Mouse (Mus musculus): ENCODE measurements around the gene Hlx. TPM values are rescaled to one million over a fixed set of nuclear protein-coding genes. Genes with fewer than 3 reads are reported as not detected.

The Hlx gene
- polyA plus RNA-seq, 1 experiment: 34.7 TPM

DNA sequence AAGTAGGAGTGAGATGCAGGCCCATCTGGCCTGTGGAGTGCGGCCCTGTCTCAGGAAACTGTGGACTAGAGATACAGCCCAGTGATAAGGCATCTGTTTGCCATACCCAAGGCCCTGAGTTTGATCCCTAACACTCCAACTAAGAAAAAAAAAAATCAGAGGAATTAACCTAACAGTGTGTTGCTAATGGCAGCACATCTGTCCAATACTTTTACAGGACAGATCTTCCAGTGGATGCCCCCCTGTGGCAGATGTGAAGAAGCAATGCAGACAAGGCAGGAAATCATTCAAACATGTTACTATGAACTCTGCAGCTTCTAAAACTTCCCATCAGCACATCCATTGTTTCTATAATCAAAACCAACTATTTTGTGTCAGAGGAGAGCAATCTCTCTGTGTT, 33.1 kb downstream of the Hlx start:
- H3K4me3 ChIP-seq (ENCODE audit: insufficient read depth, poor library complexity, severe bottlenecking): no peak overlapping the region
- no peaks in the 10 kb centered on the region for H3K36me3 ChIP-seq (ENCODE audit: control insufficient read depth, insufficient read depth)
- H3K27me3 ChIP-seq (ENCODE audit: control insufficient read depth, insufficient read depth, insufficient read length): no peaks in the 10 kb centered on the region
- H3K79me2 ChIP-seq (ENCODE audit: control insufficient read depth, insufficient read depth): no peaks in the 10 kb centered on the region
- H3K79me3 ChIP-seq (ENCODE audit: low read depth): no peaks in the 10 kb centered on the region
- no peak overlapping the region for H3ac ChIP-seq (ENCODE audit: control insufficient read depth, insufficient read length, low read depth)
- TF ChIP-seq MYOD1 (IDR thresholded peaks at IDR 0.05; ENCODE audit: control insufficient read depth, insufficient read length, low read depth) (no peak), FOSL1 (IDR thresholded peaks at IDR 0.05; ENCODE audit: insufficient read depth, low read length, poor library complexity, severe bottlenecking) (no peak)

DNA sequence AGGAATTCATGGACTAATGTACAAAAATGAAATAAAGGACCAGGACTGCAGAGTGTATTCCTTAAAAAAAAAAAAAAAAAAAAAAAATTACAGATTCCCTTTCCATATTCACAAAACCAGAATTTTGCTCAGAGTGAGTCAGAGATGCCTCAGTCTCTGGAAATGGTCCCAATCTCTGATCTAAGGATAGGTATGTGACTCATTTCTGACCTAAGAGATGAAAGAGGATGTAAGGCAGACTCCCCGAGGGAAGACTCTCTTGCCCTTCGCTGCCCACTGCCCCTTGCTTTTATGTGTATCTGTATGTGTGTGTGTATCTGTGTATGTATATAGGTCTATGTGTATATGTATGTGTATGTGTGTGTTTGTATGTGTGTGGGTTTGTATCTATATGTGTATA, 37.0 kb downstream of the Hlx start:
- Histone ChIP-seq H3K79me2 (ENCODE audit: control insufficient read depth, insufficient read depth) (no peaks in the 10 kb centered on the region), H3K27me3 (ENCODE audit: control insufficient read depth, insufficient read depth, insufficient read length) (no peaks in the 10 kb centered on the region), H3K79me3 (ENCODE audit: low read depth) (no peaks in the 10 kb centered on the region), H3K4me3 (ENCODE audit: insufficient read depth, poor library complexity, severe bottlenecking) (no peak overlapping the region), H3K36me3 (ENCODE audit: control insufficient read depth, insufficient read depth) (no peaks in the 10 kb centered on the region), H3ac (ENCODE audit: control insufficient read depth, insufficient read length, low read depth) (no peak overlapping the region)
- TF ChIP-seq FOSL1 (IDR thresholded peaks at IDR 0.05; ENCODE audit: insufficient read depth, low read length, poor library complexity, severe bottlenecking) (peak; percentile 79), MYOG (IDR thresholded peaks at IDR 0.05; ENCODE audit: control insufficient read depth, extremely low read depth, insufficient read length) (no peak)

DNA sequence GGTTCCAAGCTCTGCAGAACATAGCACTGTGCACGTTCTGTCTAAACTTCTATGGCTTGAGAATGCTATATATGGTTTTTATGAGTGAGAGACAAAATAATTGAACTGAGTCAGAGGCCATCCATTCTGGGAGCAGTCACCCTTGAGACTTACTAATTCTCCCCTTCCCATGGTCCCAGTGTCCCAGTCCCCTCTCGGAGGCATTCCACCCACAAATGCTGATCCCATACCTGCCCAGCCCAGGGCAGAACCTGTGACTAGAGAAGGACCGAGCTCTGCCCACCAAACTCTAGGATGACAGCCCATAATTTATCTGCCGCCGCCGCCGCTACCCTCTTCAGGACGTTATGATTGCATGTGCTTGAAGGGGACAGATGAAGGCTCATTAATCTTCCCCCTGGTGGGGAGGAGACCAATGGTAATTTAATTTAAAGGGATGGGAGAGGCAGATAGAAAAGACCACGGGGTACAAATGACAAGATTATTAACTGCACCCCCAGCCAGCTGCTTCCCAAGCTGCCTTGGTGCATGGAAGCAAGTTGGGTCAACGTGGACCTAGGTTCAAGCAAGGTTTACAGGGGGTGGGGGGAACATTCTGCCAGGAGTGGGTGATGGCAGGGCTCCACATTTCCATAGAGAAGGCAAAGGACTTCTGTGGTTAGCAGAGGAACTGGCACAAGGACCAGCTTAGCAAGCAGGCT, 40.1 kb downstream of the Hlx start:
- no peaks in the 10 kb centered on the region for H3K36me3 ChIP-seq (ENCODE audit: control insufficient read depth, insufficient read depth)
- H3K4me3 ChIP-seq (ENCODE audit: insufficient read depth, poor library complexity, severe bottlenecking): no peak overlapping the region
- H3ac ChIP-seq (ENCODE audit: control insufficient read depth, insufficient read length, low read depth): no peak overlapping the region
- H3K27me3 ChIP-seq (ENCODE audit: control insufficient read depth, insufficient read depth, insufficient read length): no peaks in the 10 kb centered on the region
- no peaks in the 10 kb centered on the region for H3K79me3 ChIP-seq (ENCODE audit: low read depth)
- H3K79me2 ChIP-seq (ENCODE audit: control insufficient read depth, insufficient read depth): no peaks in the 10 kb centered on the region
- TF ChIP-seq MAX (IDR thresholded peaks at IDR 0.05): no peak
- TF ChIP-seq MYOG (IDR thresholded peaks at IDR 0.05; ENCODE audit: control insufficient read depth, extremely low read depth, insufficient read length): no peak
- no peak for TF ChIP-seq USF1 (IDR thresholded peaks at IDR 0.05; ENCODE audit: low read depth)
- no peak for TF ChIP-seq FOSL1 (IDR thresholded peaks at IDR 0.05; ENCODE audit: insufficient read depth, low read length, poor library complexity, severe bottlenecking)
- TF ChIP-seq CEBPB (IDR thresholded peaks at IDR 0.05; ENCODE audit: low read depth): no peak
- TF ChIP-seq CTCF (IDR thresholded peaks at IDR 0.05; ENCODE audit: control insufficient read depth, insufficient read depth, insufficient read length): no peak
- no peak for TF ChIP-seq MYOD1 (IDR thresholded peaks at IDR 0.05; ENCODE audit: control insufficient read depth, insufficient read length, low read depth)

DNA sequence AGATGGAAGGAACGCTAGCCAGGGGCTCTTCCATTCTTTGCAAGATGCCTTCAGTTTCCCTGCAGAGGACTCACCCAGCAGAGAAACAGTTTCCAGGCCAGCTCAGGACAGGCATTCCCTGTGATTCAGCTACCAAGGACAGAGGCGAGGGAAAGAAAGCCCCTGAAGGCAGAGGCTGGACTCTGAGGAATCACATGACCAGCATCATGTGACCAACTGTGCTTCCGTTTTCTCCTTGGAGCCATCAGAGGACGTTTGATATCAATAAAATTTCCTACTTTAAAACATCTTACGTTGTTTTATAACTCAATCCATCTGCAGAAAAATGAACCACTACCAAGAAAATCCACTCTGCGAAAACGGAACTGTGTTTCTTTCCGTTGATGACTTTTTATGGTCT, 41.2 kb downstream of the Hlx start:
- TF ChIP-seq CEBPB (IDR thresholded peaks at IDR 0.05; ENCODE audit: low read depth) (no peak), MAX (IDR thresholded peaks at IDR 0.05) (no peak), CTCF (IDR thresholded peaks at IDR 0.05; ENCODE audit: control insufficient read depth, insufficient read depth, insufficient read length) (no peak), MYOG (IDR thresholded peaks at IDR 0.05; ENCODE audit: control insufficient read depth, extremely low read depth, insufficient read length) (no peak), USF1 (IDR thresholded peaks at IDR 0.05; ENCODE audit: low read depth) (peak; percentile 84)
- Histone ChIP-seq H3K4me3 (ENCODE audit: insufficient read depth, poor library complexity, severe bottlenecking) (no peak overlapping the region), H3K79me2 (ENCODE audit: control insufficient read depth, insufficient read depth) (no peaks in the 10 kb centered on the region), H3ac (ENCODE audit: control insufficient read depth, insufficient read length, low read depth) (no peak overlapping the region), H3K27me3 (ENCODE audit: control insufficient read depth, insufficient read depth, insufficient read length) (no peaks in the 10 kb centered on the region), H3K79me3 (ENCODE audit: low read depth) (no peaks in the 10 kb centered on the region), H3K36me3 (ENCODE audit: control insufficient read depth, insufficient read depth) (no peaks in the 10 kb centered on the region)

DNA sequence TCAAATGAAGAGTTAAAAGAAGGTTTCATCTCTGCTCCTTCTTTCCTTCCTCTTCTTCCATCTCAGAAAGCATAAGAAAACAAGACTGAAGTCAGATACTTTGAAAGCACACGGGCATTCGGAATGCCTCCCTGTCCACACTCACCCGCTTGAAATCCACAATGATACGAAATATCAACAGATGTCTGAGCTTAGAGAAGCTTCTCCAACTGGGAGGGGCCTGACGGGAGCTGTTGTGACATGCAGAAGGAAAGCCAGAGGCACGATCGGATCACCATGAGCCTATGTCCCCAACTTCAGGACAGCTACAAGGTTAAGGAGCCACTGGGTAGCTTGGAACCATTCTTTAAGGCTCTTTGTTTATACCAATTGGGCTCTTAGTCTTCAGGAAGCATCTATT, 44.4 kb downstream of the Hlx start:
- Histone ChIP-seq H3K79me2 (ENCODE audit: control insufficient read depth, insufficient read depth) (no peaks in the 10 kb centered on the region), H3K4me3 (ENCODE audit: insufficient read depth, poor library complexity, severe bottlenecking) (no peak overlapping the region), H3K79me3 (ENCODE audit: low read depth) (no peaks in the 10 kb centered on the region), H3K27me3 (ENCODE audit: control insufficient read depth, insufficient read depth, insufficient read length) (no peaks in the 10 kb centered on the region), H3K36me3 (ENCODE audit: control insufficient read depth, insufficient read depth) (no peaks in the 10 kb centered on the region), H3ac (ENCODE audit: control insufficient read depth, insufficient read length, low read depth) (no peak overlapping the region)
- no peak for TF ChIP-seq MYOD1 (IDR thresholded peaks at IDR 0.05; ENCODE audit: control insufficient read depth, insufficient read length, low read depth)
- TF ChIP-seq USF1 (IDR thresholded peaks at IDR 0.05; ENCODE audit: low read depth): no peak
- TF ChIP-seq MAX (IDR thresholded peaks at IDR 0.05): no peak
- TF ChIP-seq MYOG (IDR thresholded peaks at IDR 0.05; ENCODE audit: control insufficient read depth, extremely low read depth, insufficient read length): no peak
- no peak for TF ChIP-seq CTCF (IDR thresholded peaks at IDR 0.05; ENCODE audit: control insufficient read depth, insufficient read depth, insufficient read length)
- TF ChIP-seq CEBPB (IDR thresholded peaks at IDR 0.05; ENCODE audit: low read depth): no peak

DNA sequence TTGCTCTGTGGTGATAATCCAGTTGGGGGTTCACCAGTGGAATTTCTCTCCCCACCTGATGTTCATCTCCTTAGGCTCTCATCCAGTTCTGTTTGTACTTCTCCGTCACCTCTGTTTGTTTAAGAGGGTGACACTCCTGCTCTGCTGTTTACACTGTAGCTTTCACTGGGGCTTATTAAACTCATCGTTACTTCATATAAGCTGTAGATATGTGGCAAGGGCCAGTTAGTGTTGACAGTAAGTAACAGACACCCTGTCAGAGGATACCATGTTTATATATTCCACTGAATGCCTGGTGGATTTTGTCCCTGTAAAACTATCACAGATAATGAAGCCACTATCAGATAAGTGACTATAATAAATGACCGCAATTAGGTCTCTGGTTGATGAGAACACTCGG, 44.9 kb downstream of the Hlx start:
- no peak for TF ChIP-seq CEBPB (IDR thresholded peaks at IDR 0.05; ENCODE audit: low read depth)
- no peak for TF ChIP-seq USF1 (IDR thresholded peaks at IDR 0.05; ENCODE audit: low read depth)
- TF ChIP-seq MAX (IDR thresholded peaks at IDR 0.05): no peak
- TF ChIP-seq CTCF (IDR thresholded peaks at IDR 0.05; ENCODE audit: control insufficient read depth, insufficient read depth, insufficient read length): no peak
- TF ChIP-seq MYOG (IDR thresholded peaks at IDR 0.05; ENCODE audit: control insufficient read depth, extremely low read depth, insufficient read length): no peak
- no peak for TF ChIP-seq MYOD1 (IDR thresholded peaks at IDR 0.05; ENCODE audit: control insufficient read depth, insufficient read length, low read depth)
- TF ChIP-seq FOSL1 (IDR thresholded peaks at IDR 0.05; ENCODE audit: insufficient read depth, low read length, poor library complexity, severe bottlenecking): no peak
- Histone ChIP-seq H3K4me3 (ENCODE audit: insufficient read depth, poor library complexity, severe bottlenecking) (no peak overlapping the region), H3ac (ENCODE audit: control insufficient read depth, insufficient read length, low read depth) (no peak overlapping the region), H3K79me2 (ENCODE audit: control insufficient read depth, insufficient read depth) (no peaks in the 10 kb centered on the region), H3K36me3 (ENCODE audit: control insufficient read depth, insufficient read depth) (no peaks in the 10 kb centered on the region), H3K27me3 (ENCODE audit: control insufficient read depth, insufficient read depth, insufficient read length) (no peaks in the 10 kb centered on the region), H3K79me3 (ENCODE audit: low read depth) (no peaks in the 10 kb centered on the region)
